Mouse (Mus musculus) heart, postnatal 14 days (tissue): ENCODE results near the gene Gm6871. TPM values are rescaled to one million over a fixed set of nuclear protein-coding genes. Genes with fewer than 3 reads are reported as not detected.
A peak's percentile ranks its signal among the peaks of the same experiment; 100 is the strongest.
"Not testable (repeated sequence)": the region's sequence is repeated elsewhere in the genome, so short reads cannot be mapped to it uniquely, and the experiment has no call there.

Source experiments
- DNase-seq, 2 experiments: peaks; one replicate each; pipeline ENCODE4 v3.0.0; 2021 to 2022
- intact Hi-C: fragments of 180-260 bp; cut with DNase I; formaldehyde crosslinking; loops from one replicate; pipeline ENCODE4 v1.15.1; 2025
- long read RNA-seq, 2 experiments: library from polyadenylated mRNA; stranded (forward); transcript quantifications; one replicate each; pipeline ENCODE4 v2.0.0; 2021
- total RNA-seq, 2 experiments: library from RNA; stranded (reverse); gene quantifications; 2 replicates each; pipeline ENCODE4 v1.2.3; 2021

Gm6871 gene
- not detected for total RNA-seq
- long read RNA-seq, experiment 1: 0 reads
- long read RNA-seq, experiment 2: 0 reads

- not testable (repeated sequence) for DNase-seq
Measured at GRCm38 (mm10) chr7:41573562-41573961, at the start of gene Gm6871. Gene Gm6871, minus strand, starts transcription at chr7:41573662.

GRCm38 (mm10) chr7:41616241-41616640, 42.8 kb upstream of the Gm6871 start:
- DNase-seq, intact Hi-C loops: not testable (repeated sequence)

More at GRCm38 (mm10) chr7:41573562-41573961, at the start of gene Gm6871:
- intact Hi-C loops: not testable (repeated sequence)

- intact Hi-C loops: no loop called here
- DNase-seq: no peak
Measured at GRCm38 (mm10) chr7:41611654-41612053, 38.2 kb upstream of the Gm6871 start.

- intact Hi-C loops: loop anchor here (5.0 kb wide), 2 partner anchors 32 to 902 kb away; partner anchors contain the start of gene Zfp788
- no peak for DNase-seq
Measured at GRCm38 (mm10) chr7:41599932-41600548, 26.6 kb upstream of the Gm6871 start.

GRCm38 (mm10) chr7:41599034-41599813, 25.8 kb upstream of the Gm6871 start, which contains the start of gene 2610021A01Rik:
Gene 2610021A01Rik, plus strand, starts transcription at chr7:41599230.
- intact Hi-C loops: loop anchor here (5.0 kb wide), 1 partner anchor 33 kb away; the partner anchor contains the start of gene Zfp788

GRCm38 (mm10) chr7:41598615-41599014, 25.2 kb upstream of the Gm6871 start:
- intact Hi-C loops: loop anchor here (5.0 kb wide), 1 partner anchor 34 kb away; the partner anchor contains the start of gene Zfp788
- no peak for DNase-seq

More at GRCm38 (mm10) chr7:41599034-41599813, 25.8 kb upstream of the Gm6871 start, which contains the start of gene 2610021A01Rik:
- DNase-seq: peak; percentile 86 to 90

GRCm38 (mm10) chr7:41587831-41588230, 14.4 kb upstream of the Gm6871 start:
- DNase-seq, intact Hi-C loops: not testable (repeated sequence)

- intact Hi-C loops: no loop called here
- DNase-seq: no peak
Measured at GRCm38 (mm10) chr7:41582028-41582427, 8.6 kb upstream of the Gm6871 start.

- no peak for DNase-seq
- intact Hi-C loops: no loop called here
Measured at GRCm38 (mm10) chr7:41577956-41578355, 4.5 kb upstream of the Gm6871 start.

GRCm38 (mm10) chr7:41560681-41561080, 12.8 kb downstream of the Gm6871 start:
- DNase-seq: no peak
- intact Hi-C loops: no loop called here

GRCm38 (mm10) chr7:41512672-41513071, 60.8 kb downstream of the Gm6871 start:
- intact Hi-C loops: no loop called here
- DNase-seq: no peak

- intact Hi-C loops: no loop called here
- no peak for DNase-seq
Measured at GRCm38 (mm10) chr7:41512207-41512606, 61.3 kb downstream of the Gm6871 start.

GRCm38 (mm10) chr7:41502402-41502801, 71.1 kb downstream of the Gm6871 start:
- DNase-seq: no peak
- intact Hi-C loops: loop anchor here (1.0 to 10.0 kb wide), 2 partner anchors 8 to 1788 kb away; no protein-coding TSS in a partner anchor

GRCm38 (mm10) chr7:41500151-41500934, 73.1 kb downstream of the Gm6871 start:
- peak; percentile 50 to 66 for DNase-seq
- intact Hi-C loops: loop anchor here (10.0 kb wide), 1 partner anchor 1786 kb away; no protein-coding TSS in a partner anchor

GRCm38 (mm10) chr7:41499389-41500049, 73.9 kb downstream of the Gm6871 start, which contains the start of the genes Gm20449 and AW146154:
Gene Gm20449, minus strand, starts transcription at chr7:41499417.
Gene AW146154, minus strand, starts transcription at chr7:41499890.
- intact Hi-C loops: loop anchor here (5.0 to 10.0 kb wide), 4 partner anchors 107 to 1785 kb away; partner anchors contain the start of genes AI987944, Zfp141 and Zfp788
- DNase-seq: peak; percentile 98 to 99

GRCm38 (mm10) chr7:41499018-41499388, 74.5 kb downstream of the Gm6871 start:
- DNase-seq: not testable (repeated sequence)
- intact Hi-C loops: loop anchor here (5.0 to 10.0 kb wide), 3 partner anchors 107 to 1006 kb away; partner anchors contain the start of genes AI987944, Zfp141 and Zfp788

GRCm38 (mm10) chr7:41498464-41498863, 75.0 kb downstream of the Gm6871 start:
- intact Hi-C loops: loop anchor here (5.0 to 10.0 kb wide), 3 partner anchors 106 to 1006 kb away; partner anchors contain the start of genes AI987944, Zfp141 and Zfp788
- DNase-seq: peak in 1 of 2 experiments; percentile 22

GRCm38 (mm10) chr7:41497871-41498270, 75.6 kb downstream of the Gm6871 start:
- no peak for DNase-seq
- intact Hi-C loops: loop anchor here (5.0 to 10.0 kb wide), 3 partner anchors 106 to 1007 kb away; partner anchors contain the start of genes AI987944, Zfp141 and Zfp788
